Mouse (Mus musculus): ENCODE measurements around the gene Slc7a8.

- no peak for TF ChIP-seq CTCF (IDR thresholded peaks at IDR 0.05; ENCODE audit: borderline replicate concordance, extremely low read depth, insufficient read depth, insufficient read length)
- TF ChIP-seq POLR2A (IDR thresholded peaks at IDR 0.05; ENCODE audit: borderline replicate concordance, extremely low read depth, insufficient read depth, insufficient read length, poor library complexity, severe bottlenecking): no peak
Measured at GRCm38 (mm10) chr14:54772333-54772856, 9.4 kb downstream of the Slc7a8 start.

All from brain, embryonic 14.5 days (tissue).